Mouse (Mus musculus) mesoderm, embryonic 11.5 days (tissue): ENCODE results near the gene Sptbn4.

Experiments
- DNase-seq: peaks from one replicate; pipeline ENCODE4 v3.0.0-alpha.2; 2012; ENCODE audit warnings: low read depth, low spot score

Gene Sptbn4

GRCm38 (mm10) chr7:27433794-27434193 is 13.7 kb downstream of the Sptbn4 start:
- DNase-seq, result no peak

DNA sequence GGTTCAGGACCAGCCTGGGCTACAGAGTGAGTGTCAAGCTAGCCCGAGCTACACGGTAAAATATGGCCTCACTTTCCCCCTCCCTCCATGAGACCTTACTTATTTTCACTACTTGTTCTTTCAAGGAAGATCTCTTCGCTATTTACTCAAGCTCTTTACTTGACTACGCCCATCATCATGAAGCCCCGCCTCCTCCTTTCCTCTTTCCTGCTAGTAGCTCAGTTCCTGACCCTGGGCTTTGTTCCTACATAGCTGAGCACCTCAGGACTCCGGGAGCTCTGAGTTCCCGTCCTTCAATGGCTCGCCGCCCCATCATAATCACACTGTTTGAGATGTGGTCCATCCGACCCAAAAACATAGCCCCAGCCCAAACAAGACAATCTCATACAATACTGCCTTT is 14.1 kb downstream of the Sptbn4 start:
- DNase-seq, result no peak

- DNase-seq, result no peak
Measured at GRCm38 (mm10) chr7:27429135-27429534, 18.4 kb downstream of the Sptbn4 start.

GRCm38 (mm10) chr7:27428002-27428401 is 19.5 kb downstream of the Sptbn4 start:
- no peak for DNase-seq

DNA sequence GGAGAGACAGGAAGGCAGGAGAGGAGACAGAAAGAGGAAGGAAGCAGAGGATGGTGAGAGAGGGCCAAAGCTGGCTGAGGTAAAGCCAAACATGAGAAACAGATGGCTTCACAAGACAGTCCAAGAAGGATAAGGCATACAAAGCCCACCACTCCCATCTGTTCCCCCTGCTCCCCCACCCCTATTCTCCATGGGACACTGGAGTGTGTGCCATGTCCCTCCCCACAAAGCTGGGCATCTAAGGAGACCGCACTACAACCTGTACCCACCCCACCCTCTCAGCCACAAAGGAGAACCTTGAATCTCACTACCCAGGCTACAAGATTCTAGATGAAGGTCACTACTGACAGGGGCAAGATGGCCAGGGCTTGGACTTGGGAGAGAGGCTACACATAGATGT is 20.1 kb downstream of the Sptbn4 start:
- no peak for DNase-seq

DNA sequence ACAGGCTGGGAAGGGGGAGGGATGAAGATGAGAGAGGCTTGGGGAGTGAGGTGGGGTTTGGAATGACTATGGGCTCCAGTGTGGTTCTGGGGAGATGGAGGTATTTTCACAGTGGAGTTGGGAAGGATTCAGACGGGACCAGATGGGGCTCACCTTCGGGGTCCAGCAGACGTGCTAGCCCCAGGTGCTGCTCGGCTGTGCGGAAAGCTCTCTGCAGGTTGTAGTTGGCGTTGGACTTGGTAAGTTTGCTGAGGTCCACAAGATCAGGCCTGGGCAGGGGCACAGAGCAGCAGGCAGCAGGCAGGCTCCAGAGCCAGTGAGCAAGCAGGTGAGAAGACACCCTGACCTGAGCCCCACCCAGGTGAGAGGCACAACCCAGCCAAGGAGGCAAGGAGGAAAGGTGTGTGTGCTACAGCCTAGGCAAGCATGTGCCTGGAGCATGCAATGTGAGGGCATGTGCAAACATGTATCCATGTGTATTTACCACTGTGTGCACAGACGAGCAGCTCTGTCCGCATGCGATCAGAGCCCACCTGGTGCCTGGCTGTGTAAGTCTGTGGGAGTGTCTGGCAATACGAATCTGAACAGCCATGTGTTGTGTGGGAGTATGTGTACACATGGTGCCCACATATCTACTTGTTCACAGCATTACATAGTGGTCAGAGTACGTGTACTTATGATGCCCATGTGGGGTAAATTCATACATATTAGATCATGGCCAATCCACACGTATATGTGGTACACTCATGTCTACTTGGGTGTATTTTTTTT is 23.7 kb downstream of the Sptbn4 start:
- no peak for DNase-seq

DNA sequence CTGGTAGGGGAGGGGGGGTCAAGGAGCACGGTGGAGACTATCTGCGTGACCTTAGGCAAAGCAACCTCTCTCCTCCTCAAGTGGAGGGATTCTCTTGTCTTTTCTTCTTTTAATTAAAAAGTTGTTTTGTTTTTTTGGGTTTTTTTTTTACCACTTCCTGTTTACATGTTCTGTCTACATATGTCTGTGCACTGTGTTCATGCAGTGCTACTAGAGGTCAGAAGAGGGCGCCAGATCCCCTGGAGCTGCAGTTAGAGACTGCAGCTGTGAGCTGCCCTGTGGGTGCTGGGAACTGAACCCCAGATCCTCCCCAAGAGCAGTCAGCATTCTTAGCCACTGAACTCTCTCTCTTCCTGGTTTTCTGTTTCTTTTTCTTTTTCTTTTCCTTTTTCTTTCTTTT is 28.4 kb downstream of the Sptbn4 start:
- no peak for DNase-seq

DNA sequence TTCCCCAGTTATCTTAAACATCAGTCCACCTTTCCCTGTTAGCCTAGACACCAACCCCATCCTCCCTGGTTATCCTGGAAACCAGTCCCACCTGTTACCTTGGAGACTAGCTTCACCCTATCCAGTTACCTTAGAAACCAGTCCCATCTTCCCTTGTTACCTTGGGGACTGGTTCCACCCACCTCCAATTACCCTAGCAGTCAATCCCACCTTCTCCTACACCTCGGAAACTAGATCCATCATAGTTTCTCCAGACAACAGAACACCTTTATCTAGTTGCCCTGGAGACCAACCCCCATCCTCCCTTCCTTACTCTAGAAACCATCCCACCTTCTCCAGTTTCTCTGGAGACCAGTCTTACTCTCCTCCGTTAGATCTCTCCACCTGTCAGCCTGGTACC is 30.3 kb downstream of the Sptbn4 start:
- DNase-seq, result no peak

GRCm38 (mm10) chr7:27408379-27409176 is 38.9 kb downstream of the Sptbn4 start:
- peak; percentile 83 for DNase-seq

DNA sequence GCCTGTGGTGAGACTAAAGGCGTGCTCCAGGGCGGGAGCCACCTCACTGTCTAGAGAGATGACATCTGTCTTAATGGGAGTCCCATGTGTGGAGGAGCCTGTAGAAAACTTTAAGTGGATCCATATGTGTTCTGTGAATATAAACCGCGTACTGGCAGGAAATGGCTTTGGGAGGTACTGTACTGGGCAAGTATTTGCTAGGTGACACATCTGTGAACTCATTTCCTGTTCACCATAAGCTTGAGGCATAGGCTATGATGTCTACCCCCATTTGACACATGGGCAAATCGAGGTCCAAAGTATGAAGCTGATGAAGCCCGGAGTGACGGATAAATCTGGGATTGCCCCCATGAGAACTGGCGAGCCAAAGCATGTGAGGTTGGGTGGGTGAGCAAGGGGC is 39.7 kb downstream of the Sptbn4 start:
- DNase-seq, result peak; percentile 33

GRCm38 (mm10) chr7:27406481-27406880 is 41.0 kb downstream of the Sptbn4 start:
- peak; percentile 29 for DNase-seq

DNA sequence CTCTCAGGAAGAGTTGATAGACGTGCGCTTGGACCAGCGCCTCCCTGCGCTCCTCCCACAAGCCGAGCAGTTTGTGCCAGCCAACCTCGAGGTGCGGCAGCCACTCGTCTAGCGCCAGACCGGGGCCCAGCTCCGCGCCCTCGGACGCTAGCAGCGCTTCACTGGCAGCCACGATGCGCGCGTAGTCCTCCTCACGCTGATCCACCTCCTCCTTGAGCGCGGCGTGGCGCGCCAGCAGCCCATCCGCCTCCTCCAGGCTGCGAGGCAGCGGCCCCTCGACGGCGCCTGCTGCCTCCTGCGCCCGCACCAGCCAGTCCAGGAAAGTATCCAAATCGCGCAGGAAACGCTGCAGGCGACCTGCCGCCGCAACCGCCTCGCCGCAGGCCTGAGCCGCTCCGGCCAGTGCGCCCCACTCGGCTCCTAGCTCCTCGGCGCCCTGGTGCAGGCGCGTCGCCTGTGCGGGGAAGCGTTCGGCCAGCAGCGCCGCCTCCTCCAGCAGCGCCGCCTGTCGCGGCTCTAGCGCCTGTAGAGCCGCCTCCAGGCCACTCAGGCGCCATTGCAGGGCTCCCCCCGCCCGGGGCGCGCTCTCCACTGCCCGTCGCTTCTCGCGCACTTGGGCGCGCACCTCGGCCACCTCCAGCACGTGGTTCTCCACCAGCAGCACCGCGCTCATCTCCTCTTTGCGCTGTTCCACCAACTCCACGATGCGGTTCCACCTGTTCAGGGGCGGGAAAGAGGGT is 43.1 kb downstream of the Sptbn4 start:
- no peak for DNase-seq

- DNase-seq, result peak; percentile 74
Measured at GRCm38 (mm10) chr7:27402675-27403074, 44.8 kb downstream of the Sptbn4 start.

- DNase-seq, result no peak
Measured at GRCm38 (mm10) chr7:27400545-27400944, 46.9 kb downstream of the Sptbn4 start.

- DNase-seq, result peak; percentile 84
Measured at GRCm38 (mm10) chr7:27397048-27397949, 50.2 kb downstream of the Sptbn4 start.

DNA sequence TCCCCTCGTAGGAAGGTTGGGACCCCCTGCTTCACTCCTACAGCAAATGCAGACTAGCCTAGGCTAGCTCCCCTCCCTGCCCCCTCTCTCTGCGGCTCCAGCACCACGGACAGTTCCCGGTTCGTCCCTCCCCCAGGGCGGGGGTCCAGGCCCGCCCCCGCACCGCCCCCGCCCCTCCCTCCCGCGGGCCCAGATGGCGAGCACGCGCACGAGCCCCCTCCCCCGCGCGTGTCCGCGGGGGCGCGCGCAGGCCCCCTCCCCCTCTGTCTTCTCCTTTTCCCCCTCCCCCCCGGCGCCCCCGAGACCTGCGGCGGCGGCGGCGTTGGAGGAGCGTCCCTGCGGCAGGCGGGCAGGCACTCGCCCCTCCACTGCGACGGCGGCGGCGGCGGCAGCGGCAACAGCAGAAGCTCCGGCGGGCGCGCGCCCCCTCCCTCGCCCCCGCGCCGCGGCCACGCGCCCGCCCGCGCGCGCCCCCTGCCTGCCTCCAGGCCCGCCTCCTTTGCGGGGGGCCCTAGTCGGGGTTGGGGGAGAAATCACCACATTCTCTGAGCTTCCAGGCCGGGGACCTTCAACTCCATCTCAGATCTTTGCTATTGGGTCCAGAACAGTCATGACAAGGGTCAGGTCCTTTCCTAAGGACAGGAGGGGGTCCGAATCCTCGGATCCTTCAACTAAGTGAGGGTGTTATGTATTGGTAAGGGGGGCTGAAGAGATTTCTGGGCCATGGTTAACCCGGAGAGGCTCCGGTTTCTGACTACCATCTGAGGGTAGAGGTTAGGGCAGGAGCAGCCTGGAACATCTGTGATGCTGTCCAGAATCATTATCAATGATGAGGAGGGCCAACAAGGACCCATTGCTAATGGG is 51.1 kb downstream of the Sptbn4 start:
- DNase-seq, result peak; percentile 66

DNA sequence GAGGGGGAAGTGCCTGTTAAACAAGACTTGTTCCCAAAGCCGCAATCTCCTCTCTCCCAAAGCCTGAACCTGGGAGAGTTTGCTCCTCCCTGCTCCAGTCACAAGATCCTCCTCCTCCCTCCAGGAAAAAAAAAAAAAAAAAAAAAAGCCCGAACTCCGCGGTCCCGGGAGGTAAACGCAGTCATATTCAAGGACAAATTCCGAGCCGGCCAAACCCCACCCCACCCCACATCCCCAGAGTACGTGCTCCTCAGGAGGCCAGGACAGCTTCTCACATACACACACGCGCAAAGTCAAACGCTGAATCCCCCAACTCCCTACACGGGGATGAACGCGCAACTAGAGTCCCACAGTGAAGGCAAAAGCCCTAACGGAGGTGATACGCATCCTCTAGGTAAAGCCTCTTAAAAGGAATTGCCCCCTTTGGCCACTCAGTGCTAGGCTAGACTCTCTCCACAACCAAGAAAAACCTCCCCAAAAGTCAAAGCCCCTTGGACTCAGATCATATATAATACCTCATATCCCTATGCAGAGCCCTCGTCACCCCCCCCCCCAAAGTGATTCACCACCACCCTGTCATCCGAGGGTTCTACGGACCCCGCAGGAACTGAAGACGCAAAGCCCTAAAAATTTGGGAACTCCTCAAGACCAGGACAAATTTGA is 51.8 kb downstream of the Sptbn4 start:
- no peak for DNase-seq

- DNase-seq, result no peak
Measured at GRCm38 (mm10) chr7:27391416-27391815, 56.1 kb downstream of the Sptbn4 start.

GRCm38 (mm10) chr7:27389213-27389612 is 58.3 kb downstream of the Sptbn4 start:
- DNase-seq, result no peak

DNA sequence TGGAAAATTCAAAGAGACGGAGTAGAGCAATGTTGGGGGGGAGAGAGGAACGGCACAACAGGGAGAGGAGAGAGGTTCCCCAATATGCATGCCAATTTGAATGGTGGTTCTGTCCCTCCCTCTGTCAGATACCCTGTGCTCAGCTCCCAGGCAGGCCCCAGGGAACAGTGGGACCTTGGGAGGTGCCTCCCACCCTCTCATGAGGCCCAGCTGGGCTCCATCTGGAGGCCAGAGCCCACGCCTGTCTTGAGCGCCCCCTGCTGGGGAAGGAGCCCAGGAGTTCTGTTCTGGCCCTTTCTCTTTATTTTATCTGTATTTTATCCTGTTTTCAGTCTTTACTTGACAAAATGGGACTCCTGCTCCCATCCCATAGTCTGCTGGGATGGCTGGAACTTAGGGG is 62.8 kb downstream of the Sptbn4 start:
- peak; percentile 69 for DNase-seq
